Mouse (Mus musculus) liver, embryonic 16.5 days (tissue): ENCODE results near the gene Pank1. TPM values are rescaled to one million over a fixed set of nuclear protein-coding genes. Genes with fewer than 3 reads are reported as not detected.

Experiments
- ATAC-seq: fragments of 200-750 bp; cut with Nextera tagmentation; 2 replicates; pipeline ENCODE4 v1.8.0; 2017; ENCODE audit warnings: low read depth, mild to moderate bottlenecking, moderate number of reproducible peaks, moderate library complexity
- H3K27ac ChIP-seq: fragments of 300-500 bp; sonication (generic); 2 replicates; pipeline ENCODE4 v1.5.1; 2014; ENCODE audit warnings: mild to moderate bottlenecking, low read length
- H3K27me3 ChIP-seq: fragments of 300-500 bp; sonication (generic); 2 replicates; pipeline ENCODE4 v1.6.1; 2014; ENCODE audit warnings: low read depth, low read length, mixed read lengths; ENCODE audit not compliant: control insufficient read depth, insufficient read depth
- H3K36me3 ChIP-seq: fragments of 300-500 bp; sonication (generic); 2 replicates; pipeline ENCODE4 v1.6.1; 2014; ENCODE audit warnings: mild to moderate bottlenecking; ENCODE audit not compliant: control insufficient read depth, insufficient read depth
- H3K4me1 ChIP-seq: fragments of 300-500 bp; sonication (generic); 2 replicates; pipeline ENCODE4 v1.6.1; 2014; ENCODE audit warnings: low read depth, low read length, mixed read lengths; ENCODE audit not compliant: control insufficient read depth
- H3K4me2 ChIP-seq: fragments of 300-500 bp; sonication (generic); 2 replicates; pipeline ENCODE4 v1.6.1; 2014; ENCODE audit warnings: low read depth, low read length, mixed read lengths
- H3K4me3 ChIP-seq: fragments of 300-500 bp; sonication (generic); 2 replicates; pipeline ENCODE4 v1.5.1; 2014; ENCODE audit warnings: low read depth, mild to moderate bottlenecking, low read length
- H3K9ac ChIP-seq: fragments of 300-500 bp; sonication (generic); 2 replicates; pipeline ENCODE4 v1.6.1; 2014; ENCODE audit warnings: low read depth, low read length
- H3K9me3 ChIP-seq: fragments of 300-500 bp; sonication (generic); replicated peaks from 2 replicates; pipeline ENCODE4 v1.6.1; 2016; ENCODE audit warnings: low read length; ENCODE audit not compliant: control insufficient read depth
- WGBS: fragments of 180-500 bp; shearing (Covaris S2); extraction: QIAGEN DNeasy Blood & Tissue Kit; methylation state at CpG from one replicate; pipeline ENCODE4 v1.1.7; 2014; ENCODE audit not compliant: insufficient replicate concordance; 5-methylcytosine and 5-hydroxymethylcytosine counted together
- polyA plus RNA-seq: library from polyadenylated mRNA; unstranded; fragments of >200 nt; fragmentation: Nextera tagmentation; extraction: Ambion mirVana; gene quantifications from 2 replicates; pipeline ENCODE4 v1.2.1, GENCODE M21; 2015

The Pank1 gene
- polyA plus RNA-seq, 1 experiment from 2014 or later, result 10.7 TPM

- H3K4me2 ChIP-seq, result no peak overlapping the region
- no peaks in the 10 kb centered on the region for H3K36me3 ChIP-seq
- WGBS, result 69% methylated on average over 4 of the region's 4 CpGs
- H3K9me3 ChIP-seq, result no peaks in the 10 kb centered on the region
- no peaks in the 10 kb centered on the region for H3K27me3 ChIP-seq
- ATAC-seq, result no peak
- H3K4me1 ChIP-seq, result peaks cover 3% of the 10 kb centered on the region; the same call in 1 of the 2 replicates
- no peak overlapping the region for H3K4me3 ChIP-seq
- H3K9ac ChIP-seq, result no peak overlapping the region
- H3K27ac ChIP-seq, result no peak overlapping the region
Measured at GRCm38 (mm10) chr19:34886324-34886723, 7.1 kb upstream of the Pank1 start.

- H3K27me3 ChIP-seq, result no peaks in the 10 kb centered on the region
- peaks cover 10% of the 10 kb centered on the region for H3K4me1 ChIP-seq
- H3K9ac ChIP-seq, result no peak overlapping the region
- no peaks in the 10 kb centered on the region for H3K9me3 ChIP-seq
- 64% methylated on average over 3 of the region's 3 CpGs for WGBS
- no peaks in the 10 kb centered on the region for H3K36me3 ChIP-seq
- H3K27ac ChIP-seq, result no peak overlapping the region
- no peak overlapping the region for H3K4me3 ChIP-seq
- H3K4me2 ChIP-seq, result no peak overlapping the region
- ATAC-seq, result peak; percentile 50; the same call in 1 of the 2 replicates
Measured at GRCm38 (mm10) chr19:34883526-34884224, 4.4 kb upstream of the Pank1 start.

GRCm38 (mm10) chr19:34882443-34882842 is 3.2 kb upstream of the Pank1 start:
- Histone ChIP-seq H3K36me3 (no peaks in the 10 kb centered on the region), H3K27ac (no peak overlapping the region), H3K4me3 (no peak overlapping the region), H3K27me3 (no peaks in the 10 kb centered on the region), H3K4me2 (no peak overlapping the region), H3K9me3 (no peaks in the 10 kb centered on the region), H3K4me1 (peaks cover 10% of the 10 kb centered on the region), H3K9ac (no peak overlapping the region)
- ATAC-seq, result no peak
- 57% methylated on average over 2 of the region's 2 CpGs for WGBS

- no peak for ATAC-seq
- Histone ChIP-seq H3K9me3 (no peaks in the 10 kb centered on the region), H3K4me2 (no peak overlapping the region), H3K27me3 (no peaks in the 10 kb centered on the region), H3K4me1 (peaks cover 10% of the 10 kb centered on the region), H3K9ac (no peak overlapping the region), H3K36me3 (no peaks in the 10 kb centered on the region), H3K27ac (no peak overlapping the region), H3K4me3 (no peak overlapping the region)
- 57% methylated on average over 5 of the region's 5 CpGs for WGBS
Measured at GRCm38 (mm10) chr19:34881160-34881559, 1.9 kb upstream of the Pank1 start.

- Histone ChIP-seq H3K27ac (peak overlapping the region; percentile 87), H3K9me3 (no peaks in the 10 kb centered on the region), H3K4me1 (peaks cover 10% of the 10 kb centered on the region), H3K4me2 (peak overlapping the region; percentile 66), H3K36me3 (no peaks in the 10 kb centered on the region), H3K9ac (peak overlapping the region; percentile 77), H3K4me3 (peak overlapping the region; percentile 76), H3K27me3 (no peaks in the 10 kb centered on the region)
- ATAC-seq, result no peak
- 22% methylated on average over 6 of the region's 6 CpGs for WGBS
Measured at GRCm38 (mm10) chr19:34879624-34880023, 369 bp upstream of the Pank1 start.

GRCm38 (mm10) chr19:34877898-34878602 is 1.2 kb downstream of the Pank1 start:
- H3K4me1 ChIP-seq, result peaks cover 7% of the 10 kb centered on the region
- ATAC-seq, result peak; percentile 91

GRCm38 (mm10) chr19:34876676-34877075 is 2.6 kb downstream of the Pank1 start:
- WGBS, result 55% methylated on average over 7 of the region's 7 CpGs
- Histone ChIP-seq H3K9ac (no peak overlapping the region), H3K9me3 (no peaks in the 10 kb centered on the region), H3K27me3 (no peaks in the 10 kb centered on the region), H3K27ac (peak overlapping the region; percentile 31), H3K4me2 (peak overlapping the region; percentile 31; the same call in 1 of the 2 replicates), H3K4me1 (peaks cover 7% of the 10 kb centered on the region), H3K4me3 (peak overlapping the region; percentile 7; the same call in 1 of the 2 replicates), H3K36me3 (no peaks in the 10 kb centered on the region)
- no peak for ATAC-seq

More at GRCm38 (mm10) chr19:34877898-34878602, 1.2 kb downstream of the Pank1 start:
- Histone ChIP-seq H3K27me3 (no peaks in the 10 kb centered on the region), H3K9ac (peak overlapping the region; percentile 77), H3K4me3 (peak overlapping the region; percentile 76), H3K36me3 (no peaks in the 10 kb centered on the region), H3K4me2 (peak overlapping the region; percentile 66), H3K27ac (peak overlapping the region; percentile 87), H3K9me3 (no peaks in the 10 kb centered on the region)
- under 1% methylated on average over 45 of the region's 45 CpGs for whole genome bisulfite sequencing

GRCm38 (mm10) chr19:34869375-34869774 is 9.9 kb downstream of the Pank1 start:
- no peak overlapping the region for H3K27ac ChIP-seq
- no peaks in the 10 kb centered on the region for H3K36me3 ChIP-seq
- H3K9me3 ChIP-seq, result no peaks in the 10 kb centered on the region
- no peak overlapping the region for H3K9ac ChIP-seq
- H3K27me3 ChIP-seq, result no peaks in the 10 kb centered on the region
- no peak overlapping the region for H3K4me2 ChIP-seq
- H3K4me3 ChIP-seq, result no peak overlapping the region
- no peak for ATAC-seq
- H3K4me1 ChIP-seq, result peaks cover 4% of the 10 kb centered on the region; the same call in 1 of the 2 replicates
- 50% methylated on average over 3 of the region's 3 CpGs for WGBS
